Mouse (Mus musculus): ENCODE data around the gene Mlx. TPM values are rescaled to one million over a fixed set of nuclear protein-coding genes. Genes with fewer than 3 reads are reported as not detected.
A peak's percentile ranks its signal among the peaks of the same experiment; 100 is the strongest.
"Not testable (repeated sequence)": the region's sequence is repeated elsewhere in the genome, so short reads cannot be mapped to it uniquely, and the experiment has no call there.

The Mlx gene
- polyA plus RNA-seq, 1 experiment from 2014 or later = 57.4 TPM

DNA sequence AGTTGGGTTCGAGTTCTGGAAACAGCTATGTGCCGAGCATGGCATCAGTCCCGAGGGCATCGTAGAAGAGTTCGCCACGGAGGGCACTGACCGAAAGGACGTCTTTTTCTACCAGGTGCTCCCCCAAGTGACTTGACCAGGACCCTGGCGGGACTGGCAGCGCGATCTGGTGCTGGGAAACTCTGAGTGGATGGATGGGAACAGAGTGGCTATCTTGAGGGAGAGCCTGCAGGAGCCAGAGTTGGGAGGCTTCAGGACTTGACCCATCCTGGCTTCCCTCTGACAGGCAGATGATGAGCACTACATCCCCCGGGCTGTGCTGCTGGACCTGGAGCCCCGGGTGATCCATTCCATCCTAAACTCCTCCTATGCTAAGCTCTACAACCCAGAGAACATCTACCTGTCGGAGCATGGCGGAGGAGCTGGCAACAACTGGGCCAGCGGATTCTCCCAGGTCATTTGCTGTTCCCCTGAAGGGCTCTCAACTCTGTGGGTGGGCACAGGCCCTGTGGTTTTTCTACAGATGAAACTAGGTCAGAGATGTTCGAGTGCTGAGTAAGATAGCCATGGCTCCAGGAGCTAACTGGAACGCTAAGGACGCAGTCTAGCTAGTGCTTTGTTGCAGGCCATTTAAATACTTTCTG is 33.6 kb downstream of the Mlx start:
- Histone ChIP-seq H3K4me1 (ENCODE audit: control insufficient read depth, insufficient read depth, low read length) (peaks cover 18% of the 10 kb centered on the region), H3K36me3 (ENCODE audit: control insufficient read depth, insufficient read depth, low read length) (0 out of 2 replicates have a peak, but pooled peaks cover under 1% of the 10 kb centered on the region), H3K27me3 (ENCODE audit: control insufficient read depth, insufficient read depth, low read length) (no peaks in the 10 kb centered on the region), H3K27ac (ENCODE audit: low read length) (peak overlapping the region; percentile 92), H3K9ac (ENCODE audit: low read length) (peak overlapping the region; percentile 86), H3K4me3 (replicated peaks; ENCODE audit: low read length) (peak overlapping the region; percentile 93), H3K9me3 (replicated peaks; ENCODE audit: control insufficient read depth, low read length) (no peaks in the 10 kb centered on the region), H3K4me2 (ENCODE audit: low read depth, low read length) (peak overlapping the region; percentile 96)
- 17% methylated on average over 19 of the region's 19 CpGs for WGBS
- ATAC-seq (ENCODE audit: insufficient read depth, low FRiP score) = no peak

DNA sequence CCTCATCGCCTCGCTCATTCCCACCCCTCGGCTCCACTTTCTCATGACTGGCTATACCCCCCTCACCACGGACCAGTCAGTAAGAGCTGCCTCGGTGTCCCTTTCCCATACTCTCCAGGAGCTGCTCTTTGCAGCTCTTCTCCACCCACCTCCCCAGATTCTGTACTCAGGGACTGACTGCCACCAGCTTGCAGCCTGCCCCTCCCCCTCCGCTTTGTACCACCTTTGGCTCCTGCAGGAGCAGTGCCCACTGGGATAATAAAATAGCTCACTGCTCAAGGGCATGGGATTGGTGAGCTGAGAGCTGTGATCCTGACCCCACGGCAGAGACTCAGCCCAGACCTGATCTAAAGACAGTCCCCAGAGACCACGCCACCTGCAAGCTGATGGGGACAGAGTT is 37.4 kb downstream of the Mlx start:
- not testable (repeated sequence) for H3K9me3 ChIP-seq (replicated peaks; ENCODE audit: control insufficient read depth, low read length); H3K27ac ChIP-seq (ENCODE audit: low read length); H3K4me1 ChIP-seq (ENCODE audit: control insufficient read depth, insufficient read depth, low read length); ATAC-seq (ENCODE audit: insufficient read depth, low FRiP score); H3K27me3 ChIP-seq (ENCODE audit: control insufficient read depth, insufficient read depth, low read length); H3K9ac ChIP-seq (ENCODE audit: low read length); H3K4me3 ChIP-seq (replicated peaks; ENCODE audit: low read length); H3K4me2 ChIP-seq (ENCODE audit: low read depth, low read length)
- H3K36me3 ChIP-seq (ENCODE audit: control insufficient read depth, insufficient read depth, low read length) = peaks cover 13% of the 10 kb centered on the region
- 90% methylated on average over 8 of the region's 8 CpGs for WGBS

DNA sequence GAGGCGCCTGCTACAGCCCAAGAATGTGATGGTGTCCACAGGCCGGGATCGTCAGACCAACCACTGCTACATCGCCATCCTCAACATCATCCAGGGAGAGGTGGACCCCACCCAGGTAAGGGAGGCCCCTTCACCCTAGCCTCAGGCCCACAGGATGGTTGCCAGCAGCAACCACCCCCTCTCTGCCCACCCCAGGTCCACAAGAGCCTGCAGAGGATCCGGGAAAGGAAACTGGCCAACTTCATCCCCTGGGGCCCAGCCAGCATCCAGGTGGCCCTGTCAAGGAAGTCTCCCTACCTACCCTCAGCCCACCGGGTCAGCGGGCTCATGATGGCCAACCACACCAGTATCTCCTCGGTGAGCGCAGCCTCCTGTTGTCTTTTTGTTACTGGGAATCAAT is 37.9 kb downstream of the Mlx start:
- not testable (repeated sequence) for ATAC-seq (ENCODE audit: insufficient read depth, low FRiP score); H3K4me3 ChIP-seq (replicated peaks; ENCODE audit: low read length); H3K9ac ChIP-seq (ENCODE audit: low read length); H3K4me2 ChIP-seq (ENCODE audit: low read depth, low read length); H3K9me3 ChIP-seq (replicated peaks; ENCODE audit: control insufficient read depth, low read length); H3K4me1 ChIP-seq (ENCODE audit: control insufficient read depth, insufficient read depth, low read length); H3K27me3 ChIP-seq (ENCODE audit: control insufficient read depth, insufficient read depth, low read length); H3K27ac ChIP-seq (ENCODE audit: low read length)
- 93% methylated on average over 7 of the region's 9 CpGs for WGBS
- H3K36me3 ChIP-seq (ENCODE audit: control insufficient read depth, insufficient read depth, low read length) = peaks cover 13% of the 10 kb centered on the region

DNA sequence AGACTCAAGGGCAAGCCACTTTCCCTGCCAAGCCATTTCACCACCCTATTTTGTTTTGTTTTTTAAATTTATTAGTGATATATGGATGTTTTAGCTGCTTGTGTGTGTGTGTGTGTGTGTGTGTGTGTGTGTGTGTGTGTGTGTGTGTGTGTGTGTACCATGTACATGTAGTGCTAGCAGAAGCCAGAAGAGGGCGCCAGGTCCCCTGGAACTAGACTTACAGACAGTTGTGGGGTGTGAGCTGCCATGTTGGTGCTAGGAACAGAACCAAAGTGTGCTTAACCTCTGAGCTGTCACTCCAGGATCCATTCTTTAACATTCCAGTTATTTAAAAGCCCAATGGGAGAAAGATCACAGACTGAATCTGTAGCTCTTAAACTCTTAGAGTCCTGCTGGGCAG is 40.0 kb downstream of the Mlx start:
- Histone ChIP-seq H3K9me3 (replicated peaks; ENCODE audit: control insufficient read depth, low read length) (0 out of 2 replicates have a peak, but pooled peaks cover 3% of the 10 kb centered on the region), H3K27me3 (ENCODE audit: control insufficient read depth, insufficient read depth, low read length) (no peaks in the 10 kb centered on the region), H3K9ac (ENCODE audit: low read length) (no peak overlapping the region), H3K27ac (ENCODE audit: low read length) (no peak overlapping the region), H3K4me1 (ENCODE audit: control insufficient read depth, insufficient read depth, low read length) (peaks cover 4% of the 10 kb centered on the region; the same call in 1 of the 2 replicates), H3K4me2 (ENCODE audit: low read depth, low read length) (no peak overlapping the region), H3K36me3 (ENCODE audit: control insufficient read depth, insufficient read depth, low read length) (peaks cover 13% of the 10 kb centered on the region), H3K4me3 (replicated peaks; ENCODE audit: low read length) (no peak overlapping the region)
- 82% methylated on average over 1 of the region's 1 CpGs for WGBS
- no peak for ATAC-seq (ENCODE audit: insufficient read depth, low FRiP score)

DNA sequence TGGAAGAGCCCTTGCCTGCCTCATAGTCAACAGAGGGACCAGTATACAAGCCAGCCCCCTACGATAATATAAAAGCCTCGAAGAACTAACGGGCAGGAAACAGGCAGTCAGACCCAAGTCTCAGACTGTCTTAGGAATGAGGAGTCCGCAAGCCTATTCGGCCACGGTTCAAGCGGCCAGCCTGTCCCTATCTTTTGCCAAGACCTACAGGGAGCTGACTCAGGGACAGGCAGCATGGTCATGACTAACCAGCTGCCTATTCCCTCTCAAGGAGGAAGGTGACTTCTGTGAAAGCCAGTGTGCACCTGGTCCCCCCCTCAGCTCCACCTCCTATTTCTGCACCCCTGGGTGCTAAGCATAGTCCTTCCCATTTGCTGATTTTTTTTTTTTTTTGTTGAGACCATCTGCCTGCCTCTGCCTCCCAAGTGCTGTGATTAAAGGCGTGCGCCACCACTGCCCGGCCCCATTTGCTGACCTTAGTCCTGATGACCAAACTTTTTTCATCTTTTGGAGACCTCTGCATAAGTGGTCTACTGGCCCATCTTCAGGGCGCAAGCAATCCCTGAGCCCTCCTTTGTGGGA is 42.0 kb downstream of the Mlx start:
- no peak overlapping the region for H3K4me3 ChIP-seq (replicated peaks; ENCODE audit: low read length)
- no peak for ATAC-seq (ENCODE audit: insufficient read depth, low FRiP score)
- 91% methylated on average over 11 of the region's 11 CpGs for WGBS

DNA sequence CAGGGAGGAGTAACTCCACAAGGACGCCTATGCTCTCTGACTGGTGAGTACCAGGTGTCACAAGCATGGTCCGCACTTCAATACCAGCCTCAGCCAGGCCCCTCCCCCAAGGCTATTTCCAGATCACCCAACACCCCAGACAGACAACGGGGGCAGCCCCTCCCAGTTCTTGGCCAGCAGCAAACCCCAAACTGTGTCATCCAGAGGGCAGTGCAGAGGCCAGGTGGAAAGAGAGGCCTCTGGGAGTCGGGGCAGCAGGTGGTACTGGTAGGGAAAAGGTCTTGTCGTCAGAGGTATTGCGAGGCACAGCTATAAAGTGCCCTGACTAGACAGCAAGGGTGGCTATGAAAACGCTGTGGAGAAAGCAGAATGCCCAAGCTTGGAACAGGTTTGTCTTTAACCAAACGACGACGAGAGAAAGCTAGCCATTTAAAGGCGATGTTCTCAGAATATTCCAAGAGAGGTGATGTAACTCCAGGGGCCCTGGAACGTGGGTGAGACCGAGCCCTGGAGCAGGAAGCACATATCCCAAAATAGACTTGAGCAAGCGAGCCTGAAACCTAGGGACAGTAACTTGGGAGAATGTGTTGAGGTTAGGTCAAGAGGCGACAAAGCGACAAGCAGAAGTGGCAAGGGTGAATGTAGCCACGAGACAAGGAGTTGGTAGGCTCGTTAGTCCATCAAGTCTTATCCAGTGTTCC is 43.1 kb downstream of the Mlx start:
- peaks cover 4% of the 10 kb centered on the region; the same call in 1 of the 2 replicates for H3K4me1 ChIP-seq (ENCODE audit: control insufficient read depth, insufficient read depth, low read length)
- H3K9me3 ChIP-seq (replicated peaks; ENCODE audit: control insufficient read depth, low read length) = 0 out of 2 replicates have a peak, but pooled peaks cover 3% of the 10 kb centered on the region
- no peak overlapping the region for H3K4me3 ChIP-seq (replicated peaks; ENCODE audit: low read length)
- no peak for ATAC-seq (ENCODE audit: insufficient read depth, low FRiP score)
- H3K27me3 ChIP-seq (ENCODE audit: control insufficient read depth, insufficient read depth, low read length) = no peaks in the 10 kb centered on the region
- 39% methylated on average over 18 of the region's 18 CpGs for WGBS
- no peak overlapping the region for H3K27ac ChIP-seq (ENCODE audit: low read length)
- no peak overlapping the region for H3K4me2 ChIP-seq (ENCODE audit: low read depth, low read length)
- H3K9ac ChIP-seq (ENCODE audit: low read length) = 0 out of 2 replicates have a peak overlapping the region, but pooled peaks have one; percentile 31
- H3K36me3 ChIP-seq (ENCODE audit: control insufficient read depth, insufficient read depth, low read length) = peaks cover 13% of the 10 kb centered on the region

More for the DNA sequence above, 42.0 kb downstream of the Mlx start:
- 0 out of 2 replicates have a peak, but pooled peaks cover 3% of the 10 kb centered on the region for H3K9me3 ChIP-seq (replicated peaks; ENCODE audit: control insufficient read depth, low read length)
- H3K36me3 ChIP-seq (ENCODE audit: control insufficient read depth, insufficient read depth, low read length) = peaks cover 13% of the 10 kb centered on the region
- H3K27ac ChIP-seq (ENCODE audit: low read length) = no peak overlapping the region
- no peak overlapping the region for H3K4me2 ChIP-seq (ENCODE audit: low read depth, low read length)
- peaks cover 4% of the 10 kb centered on the region; the same call in 1 of the 2 replicates for H3K4me1 ChIP-seq (ENCODE audit: control insufficient read depth, insufficient read depth, low read length)
- H3K27me3 ChIP-seq (ENCODE audit: control insufficient read depth, insufficient read depth, low read length) = no peaks in the 10 kb centered on the region
- H3K9ac ChIP-seq (ENCODE audit: low read length) = no peak overlapping the region

DNA sequence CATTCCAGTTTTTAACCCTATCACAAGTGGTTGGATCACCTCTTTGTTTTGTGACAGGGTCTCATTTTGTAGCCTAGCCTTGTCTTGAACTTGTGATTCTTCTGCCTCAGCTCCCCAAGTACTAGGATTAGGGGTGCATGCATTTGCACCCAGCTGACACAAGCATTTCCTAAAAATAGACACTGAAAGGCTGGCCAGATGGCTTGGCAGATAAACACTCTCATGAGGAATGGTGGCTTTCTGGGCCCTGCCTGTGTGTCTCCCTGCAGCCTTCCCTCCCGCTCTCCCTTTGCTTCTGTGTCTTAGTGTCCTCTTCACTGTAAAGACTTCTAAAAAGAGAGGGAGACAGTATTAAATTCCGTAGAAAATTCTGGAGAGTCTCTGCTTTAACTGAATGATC is 44.1 kb downstream of the Mlx start:
- H3K4me3 ChIP-seq (replicated peaks; ENCODE audit: low read length) = no peak overlapping the region
- no peak overlapping the region for H3K9ac ChIP-seq (ENCODE audit: low read length)
- no peak for ATAC-seq (ENCODE audit: insufficient read depth, low FRiP score)
- no peaks in the 10 kb centered on the region for H3K27me3 ChIP-seq (ENCODE audit: control insufficient read depth, insufficient read depth, low read length)
- WGBS = 80% methylated on average over 2 of the region's 2 CpGs
- H3K4me2 ChIP-seq (ENCODE audit: low read depth, low read length) = no peak overlapping the region
- H3K36me3 ChIP-seq (ENCODE audit: control insufficient read depth, insufficient read depth, low read length) = peaks cover 7% of the 10 kb centered on the region; the same call in 1 of the 2 replicates
- no peak overlapping the region for H3K27ac ChIP-seq (ENCODE audit: low read length)
- H3K4me1 ChIP-seq (ENCODE audit: control insufficient read depth, insufficient read depth, low read length) = peaks cover 4% of the 10 kb centered on the region; the same call in 1 of the 2 replicates
- 0 out of 2 replicates have a peak, but pooled peaks cover 3% of the 10 kb centered on the region for H3K9me3 ChIP-seq (replicated peaks; ENCODE audit: control insufficient read depth, low read length)

DNA sequence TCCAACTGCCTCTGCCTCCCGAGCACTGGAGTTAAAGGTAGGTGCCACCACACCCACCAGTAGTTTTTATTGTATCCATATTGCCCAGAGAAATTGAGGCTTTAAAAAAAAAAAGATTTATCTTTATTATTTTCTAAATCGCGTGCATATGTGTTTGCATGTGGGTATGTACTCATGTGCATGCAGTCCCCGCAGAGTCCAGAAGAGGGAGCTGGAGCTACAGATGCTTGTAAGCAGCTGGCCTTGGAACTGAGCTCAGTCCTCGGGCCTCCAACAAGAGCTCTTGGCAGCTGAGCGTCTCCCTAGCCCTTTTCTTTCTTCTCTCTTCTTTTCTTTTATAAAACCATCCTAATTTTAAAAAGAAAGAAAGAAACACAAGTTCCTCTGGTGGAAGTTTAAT is 44.6 kb downstream of the Mlx start:
- no peak overlapping the region for H3K4me3 ChIP-seq (replicated peaks; ENCODE audit: low read length)
- 85% methylated on average over 6 of the region's 6 CpGs for WGBS
- ATAC-seq (ENCODE audit: insufficient read depth, low FRiP score) = no peak
- H3K4me2 ChIP-seq (ENCODE audit: low read depth, low read length) = no peak overlapping the region
- no peaks in the 10 kb centered on the region for H3K27me3 ChIP-seq (ENCODE audit: control insufficient read depth, insufficient read depth, low read length)
- H3K9me3 ChIP-seq (replicated peaks; ENCODE audit: control insufficient read depth, low read length) = 0 out of 2 replicates have a peak, but pooled peaks cover 2% of the 10 kb centered on the region
- H3K4me1 ChIP-seq (ENCODE audit: control insufficient read depth, insufficient read depth, low read length) = peaks cover 4% of the 10 kb centered on the region; the same call in 1 of the 2 replicates
- no peak overlapping the region for H3K27ac ChIP-seq (ENCODE audit: low read length)
- H3K9ac ChIP-seq (ENCODE audit: low read length) = no peak overlapping the region
- H3K36me3 ChIP-seq (ENCODE audit: control insufficient read depth, insufficient read depth, low read length) = peaks cover 3% of the 10 kb centered on the region; the same call in 1 of the 2 replicates

DNA sequence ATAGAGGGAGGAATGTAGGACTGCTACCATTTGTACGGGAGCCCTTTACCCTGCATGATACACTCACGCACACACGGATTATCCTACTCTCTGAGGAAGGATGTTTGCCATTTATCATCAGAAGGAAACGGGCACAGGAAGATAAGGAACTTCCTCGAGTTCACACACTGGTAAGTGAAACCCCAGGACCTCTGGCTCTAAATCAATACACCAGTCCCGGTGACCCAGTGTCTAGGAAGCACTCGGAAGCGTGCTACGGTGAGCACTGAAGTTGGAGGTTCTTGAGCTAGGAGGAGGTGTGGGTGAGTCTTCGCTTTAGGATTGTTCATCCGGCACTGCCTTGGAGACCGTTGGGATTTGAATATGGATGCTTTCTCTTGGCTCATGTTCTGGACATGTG is 46.0 kb downstream of the Mlx start:
- Histone ChIP-seq H3K9me3 (replicated peaks; ENCODE audit: control insufficient read depth, low read length) (no peaks in the 10 kb centered on the region), H3K9ac (ENCODE audit: low read length) (no peak overlapping the region), H3K4me2 (ENCODE audit: low read depth, low read length) (no peak overlapping the region), H3K27me3 (ENCODE audit: control insufficient read depth, insufficient read depth, low read length) (no peaks in the 10 kb centered on the region), H3K27ac (ENCODE audit: low read length) (no peak overlapping the region), H3K4me1 (ENCODE audit: control insufficient read depth, insufficient read depth, low read length) (peaks cover 4% of the 10 kb centered on the region; the same call in 1 of the 2 replicates), H3K4me3 (replicated peaks; ENCODE audit: low read length) (no peak overlapping the region), H3K36me3 (ENCODE audit: control insufficient read depth, insufficient read depth, low read length) (no peaks in the 10 kb centered on the region)
- WGBS = 50% methylated on average over 12 of the region's 12 CpGs
- ATAC-seq (ENCODE audit: insufficient read depth, low FRiP score) = no peak
